Mouse (Mus musculus) frontal cortex, postnatal 10 days (tissue): Measurements from ENCODE around the gene Gm10282.

Experiments used
- DNase-seq, 2 experiments: peaks; one replicate each; pipeline ENCODE4 v3.0.0; 2022; ENCODE audit warnings: low spot score in 2 of 2, mixed read lengths in 1 of 2

Gene Gm10282

GRCm38 (mm10) chr8:72305210-72305905 is at the start of gene Gm10282:
Gm10282 (minus strand) TSS chr8:72305260.
- no peak for DNase-seq

- DNase-seq, result no peak
Observed at GRCm38 (mm10) chr8:72354272-72354671, 49.2 kb upstream of the Gm10282 start.

GRCm38 (mm10) chr8:72353700-72354045 is 48.6 kb upstream of the Gm10282 start:
- DNase-seq, result no peak

- no peak for DNase-seq
Observed at GRCm38 (mm10) chr8:72352951-72353699, 48.1 kb upstream of the Gm10282 start.

- no peak for DNase-seq
Observed at GRCm38 (mm10) chr8:72351405-72352005, 46.4 kb upstream of the Gm10282 start.

GRCm38 (mm10) chr8:72350727-72351126 is 45.7 kb upstream of the Gm10282 start:
- no peak for DNase-seq

- no peak for DNase-seq
Observed at GRCm38 (mm10) chr8:72349838-72350237, 44.8 kb upstream of the Gm10282 start.

- no peak for DNase-seq
Observed at GRCm38 (mm10) chr8:72348956-72349355, 43.9 kb upstream of the Gm10282 start.

- DNase-seq, result no peak
Observed at GRCm38 (mm10) chr8:72348114-72348513, 43.1 kb upstream of the Gm10282 start.

- no peak for DNase-seq
Observed at GRCm38 (mm10) chr8:72347553-72347952, 42.5 kb upstream of the Gm10282 start.

GRCm38 (mm10) chr8:72343725-72344124 is 38.7 kb upstream of the Gm10282 start:
- no peak for DNase-seq

GRCm38 (mm10) chr8:72342556-72343300 is 37.7 kb upstream of the Gm10282 start:
- DNase-seq, result no peak

GRCm38 (mm10) chr8:72337034-72337433 is 32.0 kb upstream of the Gm10282 start:
- DNase-seq, result no peak

GRCm38 (mm10) chr8:72336273-72336672 is 31.2 kb upstream of the Gm10282 start:
- no peak for DNase-seq

- DNase-seq, result no peak
Observed at GRCm38 (mm10) chr8:72334144-72334641, 29.1 kb upstream of the Gm10282 start.

GRCm38 (mm10) chr8:72333429-72334143 is 28.5 kb upstream of the Gm10282 start:
- no peak for DNase-seq

- no peak for DNase-seq
Observed at GRCm38 (mm10) chr8:72331631-72332030, 26.6 kb upstream of the Gm10282 start.

GRCm38 (mm10) chr8:72330806-72331516 is 25.9 kb upstream of the Gm10282 start:
- DNase-seq, result no peak

- DNase-seq, result no peak
Observed at GRCm38 (mm10) chr8:72329116-72329515, 24.1 kb upstream of the Gm10282 start.

- DNase-seq, result no peak
Observed at GRCm38 (mm10) chr8:72324708-72325107, 19.6 kb upstream of the Gm10282 start.
